Mouse (Mus musculus) G1E (cell line): Measurements from ENCODE around the gene Rps25.

Source experiments
- CTCF ChIP-seq: IDR thresholded peaks from 2 replicates; pipeline ENCODE4 v1.5.1; 2012; ENCODE audit warnings: low read depth, low read length, inconsistent platforms, mixed read lengths
- GATA1 ChIP-seq: IDR thresholded peaks from 2 replicates; pipeline ENCODE4 v1.6.1; 2012; ENCODE audit warnings: borderline replicate concordance, low read length, inconsistent platforms, mixed read lengths
- TAL1 ChIP-seq: conservative IDR thresholded peaks from 2 replicates; pipeline ENCODE4 v1.6.1; 2012; ENCODE audit warnings: low read depth, low read length, inconsistent platforms, mixed read lengths

- TF ChIP-seq CTCF, result no peak
- no peak for TF ChIP-seq GATA1
- no peak for TF ChIP-seq TAL1
Measured at GRCm38 (mm10) chr9:44457035-44457742, 50.2 kb downstream of the Rps25 start.
